Mouse (Mus musculus): ENCODE measurements around the gene Ambra1. TPM values are rescaled to one million over a fixed set of nuclear protein-coding genes. Genes with fewer than 3 reads are reported as not detected.

Ambra1 gene
- polyA plus RNA-seq, 1 experiment from 2014 or later = 12.3 TPM

DNA sequence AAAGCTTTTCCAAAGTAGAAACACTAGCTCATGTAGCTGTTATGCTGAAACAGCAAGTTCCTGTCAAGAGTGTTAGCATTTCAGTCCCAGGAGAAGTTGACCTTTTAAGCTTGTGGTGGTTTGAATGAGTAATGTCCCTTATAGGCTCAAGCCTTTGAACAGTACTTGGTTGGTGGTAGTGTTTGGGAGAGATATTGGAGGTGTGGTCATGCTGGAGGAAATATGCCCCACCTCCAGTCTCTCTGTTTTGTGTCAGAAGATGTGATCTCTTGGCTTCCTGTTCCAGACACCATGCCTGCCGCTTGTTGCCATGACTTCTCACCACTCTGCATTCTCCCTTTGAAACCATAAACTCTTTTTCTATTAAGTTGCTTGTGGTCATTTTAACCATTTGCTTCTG, 105.1 kb downstream of the Ambra1 start:
- no peak overlapping the region for H3K4me2 ChIP-seq
- H3K27me3 ChIP-seq (replicated peaks) = no peaks in the 10 kb centered on the region
- ATAC-seq (ENCODE audit: insufficient read depth, low FRiP score, low read depth) = 0 out of 2 replicates have a peak, but pooled peaks have one; percentile 27
- H3K9ac ChIP-seq = no peak overlapping the region
- H3K4me1 ChIP-seq = no peaks in the 10 kb centered on the region
- H3K27ac ChIP-seq = no peak overlapping the region
- 68% methylated on average over 1 of the region's 1 CpGs for WGBS
- no peaks in the 10 kb centered on the region for H3K36me3 ChIP-seq
- no peaks in the 10 kb centered on the region for H3K9me3 ChIP-seq
- no peak overlapping the region for H3K4me3 ChIP-seq (replicated peaks)

- Histone ChIP-seq H3K36me3 (no peaks in the 10 kb centered on the region), H3K4me3 (replicated peaks) (no peak overlapping the region), H3K27ac (no peak overlapping the region), H3K9me3 (no peaks in the 10 kb centered on the region), H3K9ac (no peak overlapping the region), H3K4me1 (no peaks in the 10 kb centered on the region), H3K27me3 (replicated peaks) (no peaks in the 10 kb centered on the region), H3K4me2 (no peak overlapping the region)
- no peak for ATAC-seq (ENCODE audit: insufficient read depth, low FRiP score, low read depth)
- 83% methylated on average over 3 of the region's 3 CpGs for WGBS
Observed at GRCm38 (mm10) chr2:91835631-91836030, 105.7 kb downstream of the Ambra1 start.

- no peak overlapping the region for H3K4me2 ChIP-seq
- no peak for ATAC-seq (ENCODE audit: insufficient read depth, low FRiP score, low read depth)
- H3K9ac ChIP-seq = no peak overlapping the region
- no peaks in the 10 kb centered on the region for H3K9me3 ChIP-seq
- no peak overlapping the region for H3K27ac ChIP-seq
- no peak overlapping the region for H3K4me3 ChIP-seq (replicated peaks)
- H3K27me3 ChIP-seq (replicated peaks) = no peaks in the 10 kb centered on the region
- 89% methylated on average over 1 of the region's 1 CpGs for WGBS
- H3K36me3 ChIP-seq = no peaks in the 10 kb centered on the region
- no peaks in the 10 kb centered on the region for H3K4me1 ChIP-seq
Observed at GRCm38 (mm10) chr2:91844085-91844484, 114.2 kb downstream of the Ambra1 start.

DNA sequence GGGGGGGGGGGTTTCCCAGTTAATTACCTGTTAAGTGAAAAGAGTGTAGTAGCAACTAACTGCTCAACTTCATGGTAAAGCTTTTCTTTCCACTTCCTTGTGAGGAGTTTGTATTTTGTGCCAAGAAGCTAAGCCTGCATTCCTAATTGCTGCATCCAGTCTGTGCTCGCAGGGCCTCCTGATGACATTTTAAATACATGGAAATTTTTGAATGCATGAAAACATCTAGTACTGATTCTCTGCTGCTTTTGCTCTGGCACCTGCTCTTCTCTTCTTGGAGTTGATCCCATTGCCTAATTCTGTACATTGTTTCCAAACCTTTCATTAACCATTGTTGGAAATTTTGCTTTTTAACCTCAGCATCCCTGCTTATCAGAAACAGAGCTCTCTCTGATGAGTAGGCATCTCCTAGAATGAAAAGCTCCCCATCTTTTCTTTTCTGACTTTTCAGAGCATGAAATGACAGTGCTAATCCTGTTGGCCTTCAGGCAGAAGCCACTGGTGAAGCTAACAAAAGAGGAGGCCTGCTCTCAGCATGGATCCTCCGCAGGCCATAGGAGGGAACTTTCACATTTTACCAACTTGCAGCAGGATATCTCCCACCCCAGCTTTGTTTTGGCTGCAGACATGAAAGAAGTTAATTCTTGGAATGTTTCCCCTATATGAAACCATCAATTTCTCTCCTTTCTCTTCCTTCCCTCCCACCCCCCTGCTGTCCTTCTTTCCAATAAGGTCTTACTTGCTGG, 122.7 kb downstream of the Ambra1 start:
- no peak for ATAC-seq (ENCODE audit: insufficient read depth, low FRiP score, low read depth)
- H3K4me3 ChIP-seq (replicated peaks) = no peak overlapping the region

DNA sequence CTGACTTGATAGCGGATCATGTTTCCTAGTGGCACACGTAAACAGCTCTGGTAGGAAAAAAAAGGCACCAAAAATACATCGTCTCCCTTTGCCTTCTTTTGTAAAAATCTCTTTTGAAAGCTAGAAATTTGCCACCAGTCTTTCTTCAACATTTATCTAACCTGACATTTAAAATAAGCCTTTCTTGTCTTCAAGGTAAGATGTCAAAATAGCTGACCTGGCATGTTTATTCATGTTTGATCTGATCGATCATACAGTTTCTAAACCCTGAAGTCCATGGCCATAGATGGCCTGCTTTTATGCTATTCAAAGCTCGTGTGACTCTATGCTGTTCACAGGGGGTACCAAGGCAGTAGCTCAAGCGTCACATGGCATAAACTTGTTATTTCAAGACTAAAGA, 124.6 kb downstream of the Ambra1 start:
- H3K27ac ChIP-seq = no peak overlapping the region
- no peak for ATAC-seq (ENCODE audit: insufficient read depth, low FRiP score, low read depth)
- no peak overlapping the region for H3K4me3 ChIP-seq (replicated peaks)
- no peaks in the 10 kb centered on the region for H3K27me3 ChIP-seq (replicated peaks)
- no peaks in the 10 kb centered on the region for H3K4me1 ChIP-seq
- H3K36me3 ChIP-seq = no peaks in the 10 kb centered on the region
- H3K9ac ChIP-seq = no peak overlapping the region
- no peaks in the 10 kb centered on the region for H3K9me3 ChIP-seq
- 81% methylated on average over 6 of the region's 6 CpGs for WGBS
- H3K4me2 ChIP-seq = no peak overlapping the region

More for the DNA sequence above, 122.7 kb downstream of the Ambra1 start:
- Histone ChIP-seq H3K9me3 (no peaks in the 10 kb centered on the region), H3K36me3 (no peaks in the 10 kb centered on the region), H3K27ac (no peak overlapping the region), H3K4me1 (no peaks in the 10 kb centered on the region), H3K27me3 (replicated peaks) (no peaks in the 10 kb centered on the region), H3K4me2 (no peak overlapping the region), H3K9ac (no peak overlapping the region)
- WGBS = 83% methylated on average over 2 of the region's 2 CpGs

DNA sequence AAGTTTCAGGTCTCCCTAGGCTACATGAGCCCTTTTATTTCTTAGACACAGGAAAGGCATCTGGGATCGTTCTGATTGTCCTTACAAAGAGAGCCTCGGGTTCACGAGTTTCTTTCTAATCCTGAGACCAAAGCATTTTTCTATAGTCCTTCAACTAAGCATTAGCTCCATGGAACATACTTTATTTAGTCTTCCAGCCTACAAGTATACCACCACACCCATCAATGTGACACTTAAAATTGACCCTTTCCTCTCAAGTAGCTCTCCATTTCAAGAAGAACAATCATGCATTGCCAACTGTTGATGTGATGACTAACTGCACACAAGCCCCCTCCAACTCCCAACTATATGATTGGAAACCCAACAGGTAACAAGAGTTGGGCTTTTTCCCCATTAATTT, 127.0 kb downstream of the Ambra1 start:
- H3K4me3 ChIP-seq (replicated peaks) = no peak overlapping the region
- WGBS = 93% methylated on average over 3 of the region's 3 CpGs
- H3K4me2 ChIP-seq = no peak overlapping the region
- ATAC-seq (ENCODE audit: insufficient read depth, low FRiP score, low read depth) = no peak
- no peak overlapping the region for H3K9ac ChIP-seq
- no peak overlapping the region for H3K27ac ChIP-seq
- no peaks in the 10 kb centered on the region for H3K4me1 ChIP-seq
- H3K36me3 ChIP-seq = no peaks in the 10 kb centered on the region
- H3K9me3 ChIP-seq = no peaks in the 10 kb centered on the region
- no peaks in the 10 kb centered on the region for H3K27me3 ChIP-seq (replicated peaks)

DNA sequence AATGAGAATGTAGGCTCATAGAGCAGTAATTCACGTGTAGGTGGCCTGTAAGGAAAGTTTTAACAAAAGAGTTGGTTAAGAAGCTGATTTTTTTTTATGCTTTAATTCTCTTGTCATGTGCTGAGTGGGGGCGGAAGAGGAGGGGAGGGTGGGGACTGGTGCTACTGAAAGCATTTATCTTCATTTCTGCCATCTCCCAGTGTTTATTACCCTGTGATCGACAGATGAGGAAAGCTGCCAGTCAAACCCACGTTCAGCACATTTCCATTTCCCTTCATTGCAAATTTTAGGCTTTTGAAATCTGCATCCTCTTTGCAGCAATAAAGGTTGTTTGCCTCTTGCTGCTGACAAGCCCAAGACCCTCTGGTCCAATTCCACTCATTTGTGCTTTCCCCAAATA, 129.5 kb downstream of the Ambra1 start:
- Histone ChIP-seq H3K9ac (no peak overlapping the region), H3K9me3 (no peaks in the 10 kb centered on the region), H3K4me2 (no peak overlapping the region), H3K27me3 (replicated peaks) (no peaks in the 10 kb centered on the region), H3K27ac (no peak overlapping the region), H3K4me3 (replicated peaks) (no peak overlapping the region), H3K36me3 (no peaks in the 10 kb centered on the region), H3K4me1 (no peaks in the 10 kb centered on the region)
- ATAC-seq (ENCODE audit: insufficient read depth, low FRiP score, low read depth) = no peak
- 56% methylated on average over 4 of the region's 4 CpGs for WGBS

- no peaks in the 10 kb centered on the region for H3K36me3 ChIP-seq
- no peaks in the 10 kb centered on the region for H3K27me3 ChIP-seq (replicated peaks)
- H3K9ac ChIP-seq = no peak overlapping the region
- ATAC-seq (ENCODE audit: insufficient read depth, low FRiP score, low read depth) = no peak
- no peak overlapping the region for H3K4me2 ChIP-seq
- H3K4me3 ChIP-seq (replicated peaks) = no peak overlapping the region
- no peak overlapping the region for H3K27ac ChIP-seq
- no peaks in the 10 kb centered on the region for H3K9me3 ChIP-seq
- WGBS = 52% methylated on average over 8 of the region's 8 CpGs
- H3K4me1 ChIP-seq = no peaks in the 10 kb centered on the region
Observed at GRCm38 (mm10) chr2:91870754-91871153, 140.8 kb downstream of the Ambra1 start.

DNA sequence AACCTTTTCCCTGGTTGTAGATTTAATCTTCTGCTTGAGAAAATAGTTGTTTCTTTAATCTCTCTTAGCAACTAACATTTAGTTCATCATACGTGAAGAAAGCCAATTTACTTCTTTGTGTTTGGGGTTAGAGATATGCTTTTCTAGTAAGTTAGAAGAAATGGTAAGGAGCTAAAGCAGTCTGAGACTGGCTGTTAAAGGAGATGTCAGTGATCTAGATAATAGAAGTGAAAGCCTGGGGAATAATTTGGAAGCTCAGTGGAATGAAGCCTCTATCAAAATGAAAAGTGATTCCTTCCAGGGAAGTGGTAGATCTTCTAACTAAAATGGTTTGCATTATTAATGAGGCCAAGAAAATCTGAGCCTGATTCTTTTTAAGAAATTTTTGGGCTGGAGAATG, 141.3 kb downstream of the Ambra1 start:
- Histone ChIP-seq H3K27me3 (replicated peaks) (no peaks in the 10 kb centered on the region), H3K4me1 (no peaks in the 10 kb centered on the region), H3K9me3 (no peaks in the 10 kb centered on the region), H3K9ac (no peak overlapping the region), H3K27ac (no peak overlapping the region), H3K4me3 (replicated peaks) (no peak overlapping the region), H3K4me2 (no peak overlapping the region), H3K36me3 (no peaks in the 10 kb centered on the region)
- WGBS = 69% methylated on average over 1 of the region's 1 CpGs
- no peak for ATAC-seq (ENCODE audit: insufficient read depth, low FRiP score, low read depth)

DNA sequence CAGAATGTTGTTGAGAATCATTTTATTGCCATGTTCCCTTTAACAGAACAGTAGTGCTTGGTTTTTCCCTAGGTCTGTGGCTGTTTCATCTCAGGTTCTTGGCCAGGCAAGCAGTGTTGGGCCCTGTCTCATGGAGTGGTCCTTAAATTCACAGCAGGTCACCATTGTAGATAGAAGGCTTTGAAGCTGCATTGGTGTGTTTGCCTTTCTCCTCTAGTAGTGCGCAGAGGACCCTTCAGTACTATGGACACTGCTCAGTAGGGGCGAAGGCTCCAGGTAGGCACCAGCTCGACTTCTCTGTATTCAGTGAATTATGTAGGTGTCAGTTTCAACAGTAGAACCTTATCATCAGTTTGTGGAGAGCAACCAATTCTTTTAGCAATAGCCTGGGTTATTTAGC, 142.7 kb downstream of the Ambra1 start:
- Histone ChIP-seq H3K27ac (no peak overlapping the region), H3K4me1 (no peaks in the 10 kb centered on the region), H3K9me3 (no peaks in the 10 kb centered on the region), H3K4me2 (no peak overlapping the region), H3K9ac (no peak overlapping the region), H3K36me3 (no peaks in the 10 kb centered on the region), H3K4me3 (replicated peaks) (no peak overlapping the region), H3K27me3 (replicated peaks) (no peaks in the 10 kb centered on the region)
- ATAC-seq (ENCODE audit: insufficient read depth, low FRiP score, low read depth) = no peak
- 92% methylated on average over 3 of the region's 3 CpGs for WGBS

GRCm38 (mm10) chr2:91876000-91876805, 146.3 kb downstream of the Ambra1 start:
- 78% methylated on average over 9 of the region's 9 CpGs for WGBS

DNA sequence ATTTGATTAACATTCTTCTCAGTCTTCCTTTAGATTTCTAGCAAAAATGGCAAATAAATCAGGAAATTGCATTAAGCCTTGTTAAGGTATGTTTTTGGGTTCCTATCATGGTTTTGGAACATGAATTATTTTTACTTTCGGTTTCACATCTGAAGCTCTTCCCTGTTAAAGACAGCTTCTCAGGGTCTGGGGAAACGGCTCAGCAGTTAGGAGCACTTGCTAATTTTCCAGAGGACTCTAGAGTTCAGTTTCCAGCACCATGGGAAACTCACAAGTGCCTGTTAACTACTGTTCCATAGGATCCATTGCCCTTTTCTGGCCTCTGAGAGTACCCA, 146.8 kb downstream of the Ambra1 start:
- no peak overlapping the region for H3K4me3 ChIP-seq (replicated peaks)
- no peak for ATAC-seq (ENCODE audit: insufficient read depth, low FRiP score, low read depth)
- H3K27ac ChIP-seq = no peak overlapping the region
- no peak overlapping the region for H3K4me2 ChIP-seq
- no peaks in the 10 kb centered on the region for H3K27me3 ChIP-seq (replicated peaks)
- H3K36me3 ChIP-seq = no peaks in the 10 kb centered on the region
- H3K9me3 ChIP-seq = no peaks in the 10 kb centered on the region
- no peaks in the 10 kb centered on the region for H3K4me1 ChIP-seq
- no peak overlapping the region for H3K9ac ChIP-seq
- 74% methylated on average over 2 of the region's 2 CpGs for WGBS

More at GRCm38 (mm10) chr2:91876000-91876805, 146.3 kb downstream of the Ambra1 start:
- Histone ChIP-seq H3K9ac (no peak overlapping the region), H3K4me1 (no peaks in the 10 kb centered on the region), H3K4me3 (replicated peaks) (no peak overlapping the region), H3K27me3 (replicated peaks) (no peaks in the 10 kb centered on the region), H3K36me3 (no peaks in the 10 kb centered on the region), H3K27ac (no peak overlapping the region), H3K9me3 (no peaks in the 10 kb centered on the region), H3K4me2 (no peak overlapping the region)
- no peak for ATAC-seq (ENCODE audit: insufficient read depth, low FRiP score, low read depth)
